Mouse (Mus musculus) forelimb bud, embryonic 11.5 days (tissue): ENCODE results near the gene Camta1.

Experiments used
- DNase-seq: peaks from one replicate; pipeline ENCODE4 v3.0.0-alpha.2; 2012; ENCODE audit warnings: low read depth, low spot score

The Camta1 gene

GRCm38 (mm10) chr4:150868161-150868560, 993.5 kb downstream of the Camta1 start:
- DNase-seq: no peak
